Mouse (Mus musculus) limb, embryonic 14.5 days (tissue): Measurements from ENCODE around the gene Lmcd1. TPM values are rescaled to one million over a fixed set of nuclear protein-coding genes. Genes with fewer than 3 reads are reported as not detected.
A peak's percentile ranks its signal among the peaks of the same experiment; 100 is the strongest.

Experiments used
- ATAC-seq: fragments of 200-750 bp; cut with Nextera tagmentation; 2 replicates; pipeline ENCODE4 v1.8.0; 2017; ENCODE audit warnings: low read depth, moderate number of reproducible peaks, moderate TSS enrichment; ENCODE audit not compliant: low FRiP score
- DNase-seq: peaks from one replicate; pipeline ENCODE4 v3.0.0-alpha.2; 2015; ENCODE audit warnings: low spot score
- H3K27ac ChIP-seq: fragments of 300-500 bp; sonication (generic); replicated peaks from 2 replicates; pipeline ENCODE4 v1.5.1; 2014; ENCODE audit warnings: low read depth, mild to moderate bottlenecking, low read length, moderate library complexity, mixed read lengths
- H3K27me3 ChIP-seq: fragments of 300-500 bp; sonication (generic); 2 replicates; pipeline ENCODE4 v1.6.1; 2014; ENCODE audit warnings: low read length, mixed read lengths; ENCODE audit not compliant: control insufficient read depth, insufficient read depth
- H3K36me3 ChIP-seq: fragments of 300-500 bp; sonication (generic); 2 replicates; pipeline ENCODE4 v1.6.1; 2014; ENCODE audit warnings: mild to moderate bottlenecking, low read length, moderate library complexity, mixed read lengths; ENCODE audit not compliant: control insufficient read depth, insufficient read depth
- H3K4me1 ChIP-seq: fragments of 300-500 bp; sonication (generic); 2 replicates; pipeline ENCODE4 v1.6.1; 2014; ENCODE audit warnings: antibody characterized with exemption, low read length, mixed read lengths; ENCODE audit not compliant: control insufficient read depth, insufficient read depth
- H3K4me2 ChIP-seq: fragments of 300-500 bp; sonication (generic); replicated peaks from 2 replicates; pipeline ENCODE4 v1.6.1; 2014; ENCODE audit warnings: low read depth, mild to moderate bottlenecking, low read length, moderate library complexity; ENCODE audit not compliant: severe bottlenecking
- H3K4me3 ChIP-seq: fragments of 300-500 bp; sonication (generic); replicated peaks from 2 replicates; pipeline ENCODE4 v1.5.1; 2014; ENCODE audit warnings: low read length
- H3K9ac ChIP-seq: fragments of 300-500 bp; sonication (generic); 2 replicates; pipeline ENCODE4 v1.6.1; 2014; ENCODE audit warnings: mild to moderate bottlenecking, low read depth, low read length, moderate library complexity; ENCODE audit not compliant: severe bottlenecking
- H3K9me3 ChIP-seq: fragments of 300-500 bp; sonication (generic); 2 replicates; pipeline ENCODE4 v1.6.1; 2016; ENCODE audit warnings: low read length; ENCODE audit not compliant: control insufficient read depth
- POLR2A ChIP-seq: fragments of 200-500 bp; IDR thresholded peaks from 2 replicates; pipeline ENCODE4 v1.8.0; 2012; ENCODE audit warnings: inconsistent platforms, mild to moderate bottlenecking, moderate library complexity, borderline replicate concordance; ENCODE audit not compliant: insufficient read depth, insufficient read length; ENCODE audit errors: extremely low read depth
- WGBS: fragments of 180-500 bp; shearing (Covaris S2); extraction: QIAGEN DNeasy Blood & Tissue Kit; methylation state at CpG from one replicate; pipeline ENCODE4 v1.1.7; 2014; 5-methylcytosine and 5-hydroxymethylcytosine counted together
- polyA plus RNA-seq, 2 experiments: library from polyadenylated mRNA; depleted of rRNA in 1 of 2; stranded (reverse) in 1 of 2; unstranded in 1 of 2; fragments of >200 nt; fragmentation: Nextera tagmentation in 1 of 2; extraction: Ambion mirVana in 1 of 2; gene quantifications; 2 replicates each; pipeline versions ENCODE4 v1.2.1 to v1.2.3; 2012 to 2014

Lmcd1 gene
- polyA plus RNA-seq, 2 experiments, result 22.9 to 37.4 TPM

DNA sequence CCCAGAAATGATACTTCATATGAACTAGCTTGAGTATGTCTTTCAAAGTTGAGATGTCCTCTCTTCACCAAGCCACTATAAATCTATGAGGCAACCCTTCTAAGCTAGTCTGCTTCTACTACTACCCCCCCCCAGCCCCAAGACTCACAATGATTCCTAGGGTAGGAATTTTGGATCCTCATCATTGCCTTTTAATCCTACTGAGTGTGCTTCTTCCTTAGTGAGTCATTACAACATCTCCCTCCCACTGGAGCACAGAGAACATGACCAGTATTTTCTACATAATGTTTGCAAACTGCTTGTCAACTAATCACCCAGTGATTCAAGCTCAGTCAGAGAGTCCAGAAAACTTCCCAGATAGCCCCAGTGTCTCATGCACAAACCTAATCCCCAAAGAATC lies 12.5 kb upstream of the Lmcd1 start:
- DNase-seq (no peak), ATAC-seq (no peak)
- no peaks in the 10 kb centered on the region for H3K27me3 ChIP-seq
- no peaks in the 10 kb centered on the region for H3K36me3 ChIP-seq
- TF ChIP-seq POLR2A, result no peak
- H3K4me3 ChIP-seq, result no peak overlapping the region
- no peaks in the 10 kb centered on the region for H3K9me3 ChIP-seq
- H3K9ac ChIP-seq, result no peak overlapping the region
- no peak overlapping the region for H3K4me2 ChIP-seq
- H3K27ac ChIP-seq, result no peak overlapping the region
- H3K4me1 ChIP-seq, result no peaks in the 10 kb centered on the region

GRCm38 (mm10) chr6:112264321-112264720 lies 9.2 kb upstream of the Lmcd1 start:
- H3K9ac ChIP-seq, result no peak overlapping the region
- H3K4me3 ChIP-seq, result no peak overlapping the region
- DNase-seq (no peak), ATAC-seq (no peak)
- peaks cover 15% of the 10 kb centered on the region for H3K4me1 ChIP-seq
- H3K4me2 ChIP-seq, result no peak overlapping the region
- no peaks in the 10 kb centered on the region for H3K36me3 ChIP-seq
- no peaks in the 10 kb centered on the region for H3K9me3 ChIP-seq
- no peaks in the 10 kb centered on the region for H3K27me3 ChIP-seq
- TF ChIP-seq POLR2A, result no peak
- WGBS, result 84% methylated on average over 1 of the region's 1 CpGs
- no peak overlapping the region for H3K27ac ChIP-seq

DNA sequence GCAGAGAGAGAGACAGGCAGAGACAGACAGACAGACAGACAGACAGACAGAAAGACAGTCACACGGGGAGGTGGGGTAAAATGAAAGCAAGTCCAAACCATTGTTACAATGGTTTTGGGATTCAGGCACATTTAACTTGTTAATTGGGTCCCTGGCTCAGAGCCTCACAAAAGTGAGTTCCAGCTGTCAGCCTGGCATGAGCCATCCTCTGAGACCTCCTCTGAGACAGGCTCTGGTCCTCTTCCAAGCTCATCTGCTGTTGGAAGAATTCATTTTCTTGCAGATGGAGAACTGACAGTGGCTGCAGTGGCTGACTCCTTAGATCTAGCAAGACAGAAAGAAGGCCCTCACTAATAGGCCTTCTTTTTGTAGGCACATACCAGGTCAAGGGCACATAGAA lies 6.9 kb upstream of the Lmcd1 start:
- WGBS, result 43% methylated on average over 1 of the region's 1 CpGs
- DNase-seq (peak; percentile 35), ATAC-seq (no peak)
- Histone ChIP-seq H3K4me1 (peaks cover 15% of the 10 kb centered on the region), H3K4me3 (no peak overlapping the region), H3K36me3 (no peaks in the 10 kb centered on the region), H3K27ac (no peak overlapping the region), H3K4me2 (no peak overlapping the region), H3K27me3 (no peaks in the 10 kb centered on the region), H3K9me3 (no peaks in the 10 kb centered on the region), H3K9ac (no peak overlapping the region)
- no peak for TF ChIP-seq POLR2A

DNA sequence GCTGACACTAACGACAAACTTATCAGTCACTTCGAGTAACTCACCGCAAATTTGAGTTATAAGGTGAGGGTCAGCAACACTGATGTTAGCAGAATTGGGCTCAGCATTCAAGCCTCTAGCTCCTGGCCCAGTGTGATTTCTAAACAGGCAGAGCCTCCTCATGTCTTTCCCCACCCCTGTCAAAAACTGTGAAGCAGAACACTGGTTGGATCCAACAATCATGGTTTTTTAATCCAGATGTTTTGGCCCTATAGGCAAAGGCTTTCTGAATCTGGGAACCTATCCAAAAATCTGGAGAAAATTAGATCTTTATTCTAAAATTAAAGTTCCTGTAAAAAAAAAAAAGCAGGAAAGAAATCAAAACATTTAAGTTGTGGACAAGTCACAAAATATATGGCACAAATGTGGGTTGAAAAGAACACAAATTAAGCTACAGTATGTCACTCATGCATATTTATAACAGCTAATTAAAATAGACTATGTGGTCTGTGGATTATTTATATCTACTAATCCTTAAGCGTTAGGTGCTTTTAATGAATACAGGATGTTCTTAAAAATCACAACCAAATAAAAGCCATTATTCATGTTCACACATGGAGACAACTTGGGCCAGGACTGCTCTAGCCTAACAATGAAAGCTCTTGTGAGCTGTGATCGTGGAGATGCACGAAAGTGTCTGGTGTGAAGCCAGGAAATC lies 5.7 kb upstream of the Lmcd1 start:
- TF ChIP-seq POLR2A, result no peak
- DNase-seq, result peak; percentile 92
- no peak overlapping the region; the same call in 1 of the 2 replicates for H3K27ac ChIP-seq

DNA sequence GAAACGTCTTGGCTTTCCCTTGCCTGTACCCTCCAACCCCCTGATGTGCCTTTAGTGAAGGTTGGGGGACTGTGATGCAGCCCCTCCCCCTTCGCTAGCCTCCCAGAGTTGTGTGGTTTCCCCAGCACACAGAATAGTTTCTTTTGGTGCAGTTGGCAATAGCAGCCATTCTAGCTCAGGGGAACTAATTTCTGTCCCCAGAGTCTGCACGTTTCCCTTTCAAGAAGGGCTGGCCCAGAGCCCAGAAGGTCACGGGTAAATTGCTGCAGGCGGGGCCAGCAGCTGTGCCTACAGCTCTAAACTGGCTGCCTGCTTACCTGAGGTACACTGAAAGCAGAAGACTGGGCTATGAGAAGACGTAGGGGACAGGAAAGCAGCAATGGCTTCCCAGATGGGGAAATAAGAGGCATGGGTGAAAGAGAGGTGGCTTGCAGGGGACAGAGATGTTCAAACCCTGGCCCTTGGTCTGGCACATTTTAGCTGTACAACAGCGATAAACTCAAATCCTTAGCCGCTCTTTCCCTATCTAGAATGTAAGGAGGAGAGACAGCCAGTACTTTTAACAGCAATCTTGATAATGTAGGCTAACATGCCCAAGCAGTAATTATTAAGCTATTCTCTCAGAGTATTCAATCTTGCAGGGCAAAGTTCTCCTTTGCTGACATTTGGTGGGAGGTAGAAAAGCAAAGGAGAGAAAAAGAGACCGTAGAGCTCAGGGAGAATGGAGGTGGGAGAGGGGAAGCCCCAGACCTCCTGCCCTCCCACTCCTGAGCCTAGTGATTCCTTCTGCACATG lies 900 bp downstream of the Lmcd1 start:
- no peak for TF ChIP-seq POLR2A
- DNase-seq (peak; percentile 72), ATAC-seq (peak; percentile 56)
- no peaks in the 10 kb centered on the region for H3K36me3 ChIP-seq
- peak overlapping the region; percentile 52 for H3K4me2 ChIP-seq
- no peaks in the 10 kb centered on the region for H3K9me3 ChIP-seq
- WGBS, result 33% methylated on average over 9 of the region's 9 CpGs
- peaks cover 20% of the 10 kb centered on the region for H3K4me1 ChIP-seq
- peak overlapping the region; percentile 31 for H3K4me3 ChIP-seq
- peak overlapping the region; percentile 55; the same call in 1 of the 2 replicates for H3K27ac ChIP-seq
- no peak overlapping the region for H3K9ac ChIP-seq
- H3K27me3 ChIP-seq, result no peaks in the 10 kb centered on the region

More for the DNA sequence above, 5.7 kb upstream of the Lmcd1 start:
- Histone ChIP-seq H3K4me2 (no peak overlapping the region), H3K36me3 (no peaks in the 10 kb centered on the region), H3K4me3 (no peak overlapping the region), H3K9ac (no peak overlapping the region), H3K27me3 (no peaks in the 10 kb centered on the region), H3K9me3 (no peaks in the 10 kb centered on the region), H3K4me1 (peaks cover 15% of the 10 kb centered on the region)
- ATAC-seq, result peak; percentile 68
- WGBS, result 53% methylated on average over 6 of the region's 6 CpGs
